Mouse (Mus musculus): ENCODE data around the gene Tulp2.

The Tulp2 gene

DNA sequence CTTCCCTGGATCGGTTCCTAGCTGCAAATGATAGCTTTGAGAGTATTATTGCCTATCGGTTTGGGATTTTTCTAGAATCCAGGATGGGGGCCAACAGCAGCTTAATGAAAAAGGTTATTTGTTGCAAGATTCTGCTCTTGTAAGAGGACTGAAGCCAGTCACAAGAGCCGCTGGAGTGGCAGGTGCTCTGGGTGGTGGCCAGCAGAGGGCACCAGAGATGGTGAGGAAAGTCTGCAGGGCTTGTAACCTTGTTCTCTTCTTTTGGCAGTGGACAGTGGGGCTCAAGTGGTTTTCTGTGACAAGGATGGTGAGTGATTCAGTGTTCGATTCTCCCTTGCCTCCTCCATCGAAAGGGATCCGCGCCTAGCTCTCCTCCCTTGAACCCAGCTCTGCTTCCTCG lies 74.1 kb downstream of the Tulp2 start:
- DNase-seq = peak; percentile 88

DNA sequence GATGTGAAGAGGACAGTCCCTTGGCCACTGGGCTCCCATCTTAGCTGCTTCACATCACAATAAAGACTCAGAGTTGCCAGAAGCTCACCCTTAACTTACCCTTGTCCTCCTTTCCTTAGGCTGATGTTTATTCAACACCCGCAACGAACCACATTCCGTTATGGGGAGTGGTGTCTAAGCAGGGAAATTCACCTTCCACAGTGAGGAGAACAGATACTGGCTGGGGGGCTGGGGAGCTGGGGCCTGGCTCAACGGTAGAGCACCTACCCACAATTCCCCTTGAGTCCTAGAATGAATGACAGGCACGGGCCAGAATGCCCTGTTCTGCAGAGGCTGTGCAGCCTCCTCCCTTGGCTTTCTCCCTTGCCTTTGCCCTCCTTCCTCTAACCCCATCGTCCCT lies 77.2 kb downstream of the Tulp2 start:
- peak; percentile 31 to 75 for DNase-seq

DNA sequence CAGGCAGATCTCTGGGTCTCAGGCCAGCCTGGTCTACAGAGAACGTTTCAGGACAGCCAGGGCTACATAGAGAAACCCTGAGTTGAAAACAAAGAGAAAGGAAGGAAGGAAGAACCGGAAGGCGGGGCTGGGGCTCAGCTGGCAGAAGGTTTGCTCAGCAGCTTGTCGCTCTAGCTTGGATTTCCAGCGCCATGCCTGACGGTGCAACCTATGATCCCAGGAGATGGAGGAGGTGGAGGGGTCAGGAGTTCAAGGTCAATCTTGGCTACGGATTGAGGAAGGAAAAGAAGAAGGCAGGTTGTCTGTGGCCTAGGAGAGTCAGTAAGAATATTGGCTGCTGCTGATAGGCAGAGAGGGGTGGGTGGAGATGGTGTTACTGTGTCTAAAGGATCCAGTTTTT lies 78.6 kb downstream of the Tulp2 start:
- DNase-seq = peak in 1 of 2 experiments; percentile 39

DNA sequence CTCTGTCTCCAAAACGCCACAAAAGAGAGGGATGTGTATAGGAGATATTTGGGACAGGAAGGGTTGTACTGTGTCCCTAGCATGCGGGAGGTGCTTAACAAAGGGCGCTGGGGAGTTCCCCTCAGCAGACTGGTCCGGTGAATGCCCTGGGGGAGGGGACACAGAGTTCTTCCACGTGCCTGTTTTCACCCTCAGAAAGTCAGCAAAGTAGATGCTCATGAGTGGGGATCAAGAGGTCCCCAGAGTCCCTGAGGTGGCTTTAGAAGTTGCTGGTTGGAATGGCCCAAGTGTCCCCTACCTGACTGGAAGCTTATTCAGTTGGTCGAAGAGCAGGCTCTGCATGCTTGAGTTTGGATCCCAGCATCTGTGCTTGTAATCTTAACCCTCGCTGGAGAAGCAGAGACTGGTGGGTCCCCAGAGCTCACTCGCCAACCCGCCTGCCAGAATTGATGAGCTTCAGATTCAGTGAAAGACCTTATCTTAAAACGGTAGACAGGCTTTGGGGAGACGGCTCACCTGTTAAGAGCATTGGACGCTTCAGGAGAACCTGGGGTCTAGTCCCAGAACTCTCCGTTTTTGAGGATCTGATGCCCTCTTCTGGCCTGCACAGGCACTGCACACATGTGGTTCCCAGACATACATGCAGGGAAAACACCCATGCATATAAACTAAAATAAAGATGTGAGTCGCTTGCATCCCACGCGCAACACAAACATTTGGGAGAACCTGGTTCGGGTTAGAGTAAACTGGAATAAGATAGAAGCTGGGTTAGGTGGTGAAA lies 79.4 kb downstream of the Tulp2 start:
- peak; percentile 79 to 86 for DNase-seq

DNA sequence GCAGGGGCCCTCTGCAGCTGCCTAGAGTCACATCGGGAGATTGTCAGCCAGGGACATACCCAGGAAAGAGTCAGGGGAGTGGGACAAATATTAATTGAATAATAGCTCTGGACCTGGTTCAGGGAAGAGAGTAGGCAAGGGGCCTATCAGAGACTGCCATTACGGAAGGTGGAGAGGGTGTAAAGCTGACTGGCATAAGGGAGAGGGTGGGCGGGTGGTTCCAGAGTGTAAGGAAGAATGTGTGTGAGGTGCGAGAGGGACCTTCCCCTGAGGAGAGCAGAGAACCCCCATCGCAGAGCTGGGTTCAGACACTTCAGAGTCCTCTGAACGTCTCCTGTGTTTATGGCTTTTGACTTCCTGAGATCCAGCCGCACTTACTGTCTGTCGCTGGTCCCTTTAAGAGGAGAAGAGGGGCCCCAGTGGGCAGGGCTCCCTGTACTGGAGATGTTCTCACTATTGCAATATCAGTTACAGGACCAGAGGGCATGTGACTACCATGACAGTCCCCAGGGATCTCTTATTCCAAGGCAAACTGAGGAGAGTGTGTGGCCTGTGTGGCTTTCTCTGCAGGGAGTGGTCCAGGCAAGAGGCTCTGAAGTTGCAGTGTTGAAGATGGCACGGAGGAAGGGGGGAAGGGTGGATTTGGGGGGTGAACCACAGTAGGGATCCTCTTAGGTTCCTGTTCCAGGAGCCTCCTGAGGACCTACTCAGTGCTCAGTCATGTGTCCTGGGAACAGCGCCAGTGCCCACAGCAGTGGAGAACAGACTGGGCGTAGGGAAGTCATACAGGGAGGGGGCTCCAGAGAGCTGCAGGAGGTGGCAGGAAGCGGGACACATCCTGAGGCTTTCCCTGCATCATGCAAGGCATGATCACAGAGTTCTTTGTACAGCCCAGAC lies 80.2 kb downstream of the Tulp2 start:
- DNase-seq = peak in 1 of 2 experiments; percentile 35

DNA sequence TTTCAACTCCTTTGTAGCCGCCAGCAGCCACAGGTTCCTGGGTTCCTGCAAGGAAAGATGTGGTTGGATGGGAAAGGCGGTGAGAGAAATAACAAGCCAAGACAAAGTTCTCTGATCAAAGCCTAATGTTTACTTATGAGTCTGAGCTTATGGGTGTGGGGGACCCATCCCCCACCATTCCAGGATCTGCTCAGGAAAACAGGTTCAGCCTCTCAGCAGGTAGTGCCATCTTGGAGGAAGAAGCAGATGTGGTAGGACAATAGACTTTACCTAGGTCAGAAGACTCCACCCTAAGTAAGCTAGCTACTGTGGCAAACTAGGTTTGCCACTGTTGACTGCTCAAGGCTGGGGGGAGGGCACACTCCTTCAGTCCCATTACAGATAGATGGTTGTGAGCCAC lies 83.1 kb downstream of the Tulp2 start:
- DNase-seq = peak in 1 of 2 experiments; percentile 10

DNA sequence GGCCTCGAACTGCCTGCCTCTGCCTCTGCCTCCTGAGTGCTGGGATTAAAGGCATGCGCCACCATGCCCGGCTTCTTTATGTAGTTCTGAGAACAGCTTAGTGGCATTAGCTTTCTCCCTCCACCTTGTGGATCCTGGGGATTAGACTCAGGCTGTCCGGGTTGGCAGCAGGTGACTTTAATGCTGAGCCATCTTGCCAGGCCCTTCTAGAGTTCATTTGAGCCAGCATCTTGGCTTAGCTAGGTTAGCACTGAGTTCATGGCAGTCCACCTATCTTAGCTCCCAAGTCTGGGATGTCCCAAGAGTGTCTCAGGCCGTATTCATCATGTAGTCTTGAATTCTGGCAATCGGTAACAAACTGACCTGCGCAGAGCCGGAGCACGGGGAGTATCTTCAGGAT lies 83.8 kb downstream of the Tulp2 start:
- DNase-seq = peak in 1 of 2 experiments; percentile 14

DNA sequence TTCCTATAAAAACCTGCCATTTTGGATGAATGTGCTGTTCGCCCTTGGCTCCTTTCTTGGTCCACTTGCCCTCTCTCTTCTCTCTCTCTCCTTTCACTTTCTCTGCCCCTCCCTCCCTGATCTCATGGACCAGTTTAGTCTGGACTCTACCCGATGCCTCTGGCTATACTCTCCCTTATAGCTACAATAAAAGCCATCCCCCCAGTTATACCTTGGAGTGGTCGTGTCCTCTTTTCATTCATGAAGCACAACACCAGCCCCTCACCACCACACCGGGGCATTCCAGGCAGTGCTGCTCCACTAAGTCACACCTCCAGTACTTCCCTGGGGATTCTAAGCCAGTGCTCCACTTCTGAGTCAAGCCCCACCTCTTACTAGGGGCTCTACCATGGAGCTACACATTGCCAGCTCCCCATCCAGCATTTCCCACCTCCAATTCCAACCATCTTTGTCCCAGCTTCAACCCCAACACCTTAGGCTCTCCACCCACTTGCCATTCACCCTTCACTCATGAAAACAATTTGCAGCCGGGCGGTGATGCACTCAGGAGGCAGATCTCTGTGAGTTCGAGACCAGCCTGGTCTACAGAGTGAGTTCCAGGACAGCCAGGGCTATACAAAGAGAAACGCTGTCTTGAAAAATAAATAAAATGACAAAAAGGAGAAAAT lies 85.6 kb downstream of the Tulp2 start:
- DNase-seq = peak in 1 of 2 experiments; percentile 48

DNA sequence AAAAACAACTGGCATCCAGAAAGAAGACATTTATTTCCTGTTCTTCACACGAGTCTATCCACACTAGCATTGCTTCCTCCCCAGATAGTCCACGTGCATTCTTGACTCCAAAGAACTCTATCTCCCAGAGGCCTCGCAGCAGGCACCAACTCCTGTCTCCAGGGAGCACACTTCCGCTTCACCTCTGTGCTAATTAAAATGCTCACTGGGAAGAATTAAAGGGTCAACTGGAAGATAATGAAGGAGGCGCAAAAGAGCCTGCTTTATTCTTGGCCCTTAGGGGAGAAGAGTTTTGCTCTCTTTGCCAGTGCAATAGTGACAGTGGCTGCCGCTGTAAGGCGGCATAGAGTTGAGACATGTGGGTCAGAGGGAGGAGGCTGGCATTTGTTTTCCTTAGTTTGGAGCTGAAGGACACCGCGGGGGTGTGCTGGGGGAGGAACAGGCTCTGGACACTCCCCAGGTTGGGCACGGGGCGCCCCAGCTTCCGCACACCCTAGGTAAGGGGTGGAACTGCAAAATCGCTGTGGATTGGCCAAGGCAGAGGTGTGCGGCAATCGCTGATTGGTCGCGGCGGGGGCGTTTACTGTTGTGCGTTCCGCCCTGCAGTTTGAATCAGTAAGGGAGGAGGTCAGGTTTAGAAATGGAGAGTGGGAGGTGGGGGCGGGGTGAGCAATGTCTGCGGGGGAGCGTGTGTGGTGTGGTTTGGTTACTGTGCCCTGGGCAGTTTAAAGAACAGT lies 86.3 kb downstream of the Tulp2 start:
- peak; percentile 98 to 99 for DNase-seq

DNA sequence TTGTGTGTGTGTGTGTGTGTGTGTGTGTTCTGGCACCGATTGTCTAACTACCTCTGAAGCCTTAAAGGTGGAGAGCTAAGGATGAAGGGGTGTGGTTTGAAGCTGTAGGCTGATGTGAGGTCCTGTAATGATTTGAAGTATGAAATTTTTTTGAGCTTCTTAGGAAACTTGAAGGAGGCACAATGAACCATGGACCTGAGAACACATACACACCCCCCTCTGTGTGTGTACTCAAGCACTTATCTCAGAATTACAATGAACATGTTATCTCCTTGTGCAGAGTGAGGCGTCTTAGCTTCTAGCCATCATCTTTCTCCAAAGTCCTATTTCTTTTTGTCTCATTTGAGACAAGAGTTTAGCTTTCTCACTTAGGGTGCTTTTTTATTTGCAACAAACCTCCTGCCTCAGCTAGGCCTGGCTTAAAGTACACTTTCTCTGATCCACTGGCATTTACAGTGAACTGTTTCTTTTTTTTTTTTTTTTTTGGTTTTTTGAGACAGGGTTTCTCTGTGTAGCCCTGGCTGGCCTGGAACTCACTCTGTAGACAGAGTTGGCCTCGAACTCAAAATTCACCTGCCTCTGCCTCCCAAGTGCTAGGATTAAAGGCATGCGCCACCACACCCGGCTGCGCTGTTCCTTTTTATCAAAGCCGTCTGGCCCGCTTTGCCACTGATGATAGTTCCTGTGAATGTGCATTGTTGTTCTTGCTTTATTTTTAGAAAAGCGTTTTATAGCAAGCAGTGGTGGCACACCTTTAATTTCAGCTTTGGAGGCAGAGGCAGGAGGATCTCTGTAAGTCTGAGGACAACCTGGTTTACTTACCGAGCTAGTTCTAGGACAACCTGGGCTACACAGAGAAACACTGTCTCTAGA lies 87.2 kb downstream of the Tulp2 start:
- peak in 1 of 2 experiments; percentile 19 for DNase-seq

DNA sequence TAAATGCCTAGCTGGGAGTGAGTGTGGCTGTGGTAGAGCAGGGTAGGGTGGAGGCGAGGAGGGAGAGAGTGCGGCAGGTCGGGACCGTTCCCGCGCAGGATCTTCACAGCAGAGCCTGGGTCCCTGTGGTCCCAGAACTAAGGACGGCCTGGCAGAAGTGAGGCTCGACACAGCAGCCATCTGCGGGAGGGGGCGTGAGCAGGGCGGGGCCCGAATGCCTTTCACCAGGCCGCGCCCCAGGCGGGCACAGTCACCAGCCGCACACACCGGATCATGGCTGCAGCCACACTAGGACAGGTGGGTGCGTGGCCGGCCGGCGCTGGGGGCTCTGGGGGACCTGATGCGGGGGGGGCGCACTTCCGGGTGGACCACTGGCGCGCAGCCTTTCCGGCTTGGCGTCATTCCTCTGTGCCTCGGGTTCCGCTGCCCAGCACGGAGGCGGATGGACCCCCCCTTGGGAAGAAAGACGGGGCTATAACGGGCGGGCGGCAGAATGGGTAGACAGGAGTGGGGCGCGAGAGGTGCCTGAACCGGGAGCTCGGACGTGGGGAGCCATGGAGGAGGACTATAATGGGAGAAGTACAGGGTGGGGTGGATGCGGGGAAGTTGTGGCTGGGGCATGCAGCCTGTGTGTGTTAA lies 88.5 kb downstream of the Tulp2 start, which contains the start of gene Bcat2:
Gene Bcat2 (plus strand): TSS at position 51 of the 639 bp plus-strand sequence.
- DNase-seq = peak; percentile 77 to 90

DNA sequence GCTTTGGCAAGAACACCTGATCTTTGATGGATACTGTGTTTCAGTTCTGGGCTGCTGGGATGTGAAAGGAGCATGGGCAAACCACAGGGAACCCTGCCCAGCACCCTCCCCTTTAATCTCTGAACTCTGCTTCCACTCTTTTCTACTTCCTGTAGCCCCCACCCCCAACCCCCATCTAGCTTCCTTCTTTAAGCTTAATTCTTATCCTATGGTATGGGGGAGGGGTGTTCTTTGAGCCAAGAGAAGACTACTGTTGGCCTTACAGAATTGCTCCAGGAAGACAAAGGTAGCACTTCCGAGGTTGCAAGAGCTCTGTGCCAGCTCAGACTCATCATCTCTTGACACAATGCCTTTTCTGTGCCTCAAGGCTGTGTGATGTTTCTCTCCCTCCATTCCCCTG lies 90.3 kb downstream of the Tulp2 start:
- peak in 1 of 2 experiments; percentile 19 for DNase-seq
